In the genomic region with DNA sequence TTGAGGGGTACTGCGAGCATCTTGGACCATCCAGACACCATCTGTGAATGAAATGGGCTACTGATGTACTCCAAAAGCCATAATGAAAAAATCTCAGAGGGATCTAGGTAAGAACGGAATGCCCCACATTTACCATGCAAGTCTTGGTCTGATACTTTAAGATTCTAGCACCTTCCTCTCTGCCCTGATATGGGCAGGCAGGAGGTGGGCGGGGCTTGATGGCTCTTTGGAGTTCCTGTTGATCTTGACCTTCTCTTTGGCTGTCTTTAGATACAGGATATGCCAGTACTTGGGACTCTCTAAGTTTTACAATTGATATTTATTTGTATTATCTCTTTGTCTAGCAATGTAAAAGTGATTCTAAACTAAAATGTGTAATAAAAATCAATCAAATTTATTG, we compare ENCODE assay signal across 15 mouse cellular contexts. TPM values are rescaled to one million over a fixed set of nuclear protein-coding genes. Genes with fewer than 3 reads are reported as not detected.
DNase-seq lines count a peak whose midpoint lies in the region; ATAC-seq and TF ChIP-seq lines count a peak whose summit lies in the region.
"Had no signal": no experiment of that assay in that cellular context is flagged by ENCODE, and none has a peak within 500 bp of the region (broad histone marks: within the 10 kb centered on the region; RNA-seq: fewer than 3 reads in every experiment).

No protein-coding gene starts in this region.

- no peak for TF ChIP-seq EP300 in lung, postnatal 0 days (IDR thresholded peaks at IDR 0.05)

- H3K4me3 ChIP-seq in lung, postnatal 0 days (ENCODE audit: low read depth, low read length) = no peak overlapping the region
- H3K4me3 ChIP-seq in cortical plate, adult 2 months (ENCODE audit: insufficient read depth, low read length) = no peak overlapping the region
- no peak overlapping the region for H3K4me3 ChIP-seq in forebrain, embryonic 16.5 days (replicated peaks; ENCODE audit: low read length)
- H3K4me3 ChIP-seq: embryonic facial prominence, embryonic 12.5 days; forebrain, embryonic 13.5 days; liver, embryonic 15.5 days; midbrain, embryonic 12.5 days; stomach, embryonic 15.5 days had no signal

- H3K4me1 ChIP-seq in lung, postnatal 0 days (ENCODE audit: insufficient read depth, low read depth, low read length) = peaks cover 6% of the 10 kb centered on the region; the same call in 1 of the 2 replicates
- peaks cover 2% of the 10 kb centered on the region; the same call in 1 of the 2 replicates for H3K4me1 ChIP-seq in cortical plate, adult 2 months (ENCODE audit: control insufficient read depth, insufficient read depth, low read length)
- no peaks in the 10 kb centered on the region for H3K4me1 ChIP-seq in forebrain, embryonic 16.5 days (replicated peaks; ENCODE audit: control insufficient read depth, insufficient read depth, low read length)
- H3K4me1 ChIP-seq: embryonic facial prominence, embryonic 12.5 days; forebrain, embryonic 13.5 days; midbrain, embryonic 12.5 days; stomach, embryonic 15.5 days had no signal

- no peak for ATAC-seq in lung, postnatal 0 days
- no peak for ATAC-seq in forebrain, embryonic 16.5 days
- ATAC-seq: forebrain, embryonic 13.5 days; hindbrain, postnatal 0 days had no signal

- no peak overlapping the region for H3K27ac ChIP-seq in lung, postnatal 0 days (ENCODE audit: low read length)
- 0 out of 2 replicates have a peak overlapping the region, but pooled peaks have one; percentile 62 for H3K27ac ChIP-seq in cortical plate, adult 2 months (ENCODE audit: insufficient read depth, low read length)
- H3K27ac ChIP-seq in forebrain, embryonic 16.5 days (ENCODE audit: low read length) = no peak overlapping the region
- H3K27ac ChIP-seq: embryonic facial prominence, embryonic 12.5 days; forebrain, embryonic 13.5 days; hindbrain, postnatal 0 days; midbrain, embryonic 12.5 days; stomach, embryonic 15.5 days had no signal

- TF ChIP-seq POLR2A in cortical plate, adult 2 months (IDR thresholded peaks at IDR 0.05; ENCODE audit: extremely low read depth, insufficient read depth, low read length) = no peak

- no peak overlapping the region for H3K4me2 ChIP-seq in lung, postnatal 0 days (replicated peaks; ENCODE audit: low read depth, low read length)
- H3K4me2 ChIP-seq in forebrain, embryonic 16.5 days (ENCODE audit: low read length) = no peak overlapping the region
- H3K4me2 ChIP-seq: embryonic facial prominence, embryonic 12.5 days; forebrain, embryonic 13.5 days; liver, embryonic 15.5 days; midbrain, embryonic 12.5 days; stomach, embryonic 15.5 days had no signal

- peaks cover 12% of the 10 kb centered on the region for H3K36me3 ChIP-seq in lung, postnatal 0 days (ENCODE audit: insufficient read depth, low read length)
- peaks cover 3% of the 10 kb centered on the region for H3K36me3 ChIP-seq in splenic B cell, adult 2 months (ENCODE audit: control insufficient read depth, insufficient read depth, low read length, poor library complexity, severe bottlenecking)
- H3K36me3 ChIP-seq in forebrain, embryonic 16.5 days (ENCODE audit: control insufficient read depth, insufficient read depth) = peaks cover 16% of the 10 kb centered on the region; the same call in 1 of the 2 replicates

- DNase-seq in adrenal gland, postnatal 14 days = peak; percentile 55
- no peak for DNase-seq in adrenal gland, adult 8-10 months
- DNase-seq in lung, postnatal 14 days = peak; percentile 43
- no peak for DNase-seq in lung, postnatal 0 days (ENCODE audit: low spot score)
- peak; percentile 46 for DNase-seq in splenic B cell, adult 2 months (ENCODE audit: low read depth, low spot score)
- no peak for DNase-seq in adipocyte (ENCODE audit: low spot score)
- DNase-seq: gastrocnemius, postnatal 14 days had no signal

- no peak overlapping the region for H3K9ac ChIP-seq in lung, postnatal 0 days (replicated peaks; ENCODE audit: low read depth)
- no peak overlapping the region for H3K9ac ChIP-seq in forebrain, embryonic 16.5 days (replicated peaks; ENCODE audit: low read depth, low read length)
- H3K9ac ChIP-seq: embryonic facial prominence, embryonic 12.5 days; forebrain, embryonic 13.5 days; liver, embryonic 15.5 days; midbrain, embryonic 12.5 days; stomach, embryonic 15.5 days had no signal

- WGBS in lung, postnatal 0 days = 88% methylated on average over 3 of the region's 3 CpGs
- WGBS in forebrain, embryonic 16.5 days = 97% methylated on average over 3 of the region's 3 CpGs

- H3K9me3 ChIP-seq in lung, postnatal 0 days (ENCODE audit: low read length) = no peaks in the 10 kb centered on the region
- no peaks in the 10 kb centered on the region for H3K9me3 ChIP-seq in forebrain, embryonic 16.5 days (ENCODE audit: control insufficient read depth, low read length)
- H3K9me3 ChIP-seq: embryonic facial prominence, embryonic 12.5 days; forebrain, embryonic 13.5 days; liver, embryonic 15.5 days; midbrain, embryonic 12.5 days; stomach, embryonic 15.5 days had no signal

- no peaks in the 10 kb centered on the region for H3K27me3 ChIP-seq in lung, postnatal 0 days (replicated peaks; ENCODE audit: insufficient read depth, low read length)
- no peaks in the 10 kb centered on the region for H3K27me3 ChIP-seq in splenic B cell, adult 2 months (ENCODE audit: control insufficient read depth, insufficient read depth, low read length, poor library complexity, severe bottlenecking)
- H3K27me3 ChIP-seq in forebrain, embryonic 16.5 days (replicated peaks; ENCODE audit: control insufficient read depth, insufficient read depth, low read length) = no peaks in the 10 kb centered on the region
- H3K27me3 ChIP-seq: embryonic facial prominence, embryonic 12.5 days; forebrain, embryonic 13.5 days; liver, embryonic 15.5 days; midbrain, embryonic 12.5 days; stomach, embryonic 15.5 days had no signal

- TF ChIP-seq CTCF in lung, postnatal 0 days (IDR thresholded peaks at IDR 0.05) = no peak
- TF ChIP-seq CTCF in cortical plate, adult 2 months (IDR thresholded peaks at IDR 0.05; ENCODE audit: extremely low read depth, insufficient read depth, low read length) = no peak

RNA-seq across cellular contexts. Expression of gene Asxl1, which starts 12.6 kb away (rescaled TPM):
- total RNA-seq in adrenal gland, postnatal 14 days (2021) = 24.8 and 29.8 TPM in 2 replicates
- total RNA-seq in adrenal gland, adult 8-10 months (2022) = 10 to 100 TPM; 31.1 to 39.8 (median 33.2) TPM
- polyA plus RNA-seq in lung, postnatal 0 days (2015; fragmentation: Nextera tagmentation; extraction: Ambion mirVana) = 10.3 and 12.1 TPM in 2 replicates
- polyA plus RNA-seq in cortical plate, adult 2 months (2012; rRNA removed) = 20.1 and 21.9 TPM in 2 replicates
- 10.9 and 11.3 TPM in 2 replicates for polyA plus RNA-seq in forebrain, embryonic 16.5 days (2015; fragmentation: Nextera tagmentation; extraction: Ambion mirVana)

RNA-seq across cellular contexts. Expression of gene Kif3b, which starts 41.8 kb away (rescaled TPM):
- total RNA-seq in adrenal gland, postnatal 14 days (2021) = 22.5 and 24.4 TPM in 2 replicates
- 10 to 100 TPM; 28.7 to 34.4 (median 32.1) TPM for total RNA-seq in adrenal gland, adult 8-10 months (2022)
- 4.7 and 5.2 TPM in 2 replicates for polyA plus RNA-seq in lung, postnatal 0 days (2015; fragmentation: Nextera tagmentation; extraction: Ambion mirVana)
- 34.3 and 34.6 TPM in 2 replicates for polyA plus RNA-seq in cortical plate, adult 2 months (2012; rRNA removed)
- polyA plus RNA-seq in forebrain, embryonic 16.5 days (2015; fragmentation: Nextera tagmentation; extraction: Ambion mirVana) = 21.9 and 24.1 TPM in 2 replicates

Comparison
In these comparisons a context has a peak if more than half of its experiments do, and no peak if none do; other contexts are left out.
1. DNase-seq: peak in adrenal gland, postnatal 14 days (single experiment), lung, postnatal 14 days (single experiment) and splenic B cell, adult 2 months (single experiment); none in adrenal gland, adult 8-10 months (single experiment), lung, postnatal 0 days (single experiment) and adipocyte (single experiment).